Mouse (Mus musculus) embryonic facial prominence, embryonic 12.5 days (tissue): Measurements from ENCODE around the gene Ndel1. TPM values are rescaled to one million over a fixed set of nuclear protein-coding genes. Genes with fewer than 3 reads are reported as not detected.

Experiments used
- polyA plus RNA-seq: library from polyadenylated mRNA; unstranded; fragments of >200 nt; fragmentation: Nextera tagmentation; extraction: Ambion mirVana; gene quantifications from 2 replicates; pipeline ENCODE4 v1.2.1, GENCODE M21; 2016

Gene Ndel1
- polyA plus RNA-seq, 1 experiment from 2014 or later, result 78.6 TPM

Other genes with a start within 250 kb of the Ndel1 start
- 161 and 169 TPM in 2 replicates for gene Myh10, start 180.3 kb downstream of the Ndel1 start, polyA plus RNA-seq
- gene Rnf222, start 16.7 kb upstream of the Ndel1 start, polyA plus RNA-seq, result 0.08 and 0.19 TPM in 2 replicates
- gene Rpl26, start 29.7 kb upstream of the Ndel1 start, polyA plus RNA-seq, result 915 and 939 TPM in 2 replicates
- not detected in 2 replicates for gene Odf4, start 55.2 kb upstream of the Ndel1 start, polyA plus RNA-seq
- 8.1 and 8.5 TPM in 2 replicates for gene Arhgef15, start 85.6 kb upstream of the Ndel1 start, polyA plus RNA-seq
- 2.6 and 4.1 TPM in 2 replicates for gene Slc25a35, start 96.3 kb upstream of the Ndel1 start, polyA plus RNA-seq
- 59.3 and 64.2 TPM in 2 replicates for gene Rangrf, start 103.3 kb upstream of the Ndel1 start, polyA plus RNA-seq
- 44.0 and 44.3 TPM in 2 replicates for gene Pfas, start 136.6 kb upstream of the Ndel1 start, polyA plus RNA-seq
- gene Ctc1, start 144.1 kb upstream of the Ndel1 start, polyA plus RNA-seq, result 71.0 and 75.2 TPM in 2 replicates
- gene Aurkb, start 173.8 kb upstream of the Ndel1 start, polyA plus RNA-seq, result 148 and 152 TPM in 2 replicates
- 12.3 and 12.6 TPM in 2 replicates for gene Borcs6, start 187.9 kb upstream of the Ndel1 start, polyA plus RNA-seq
- 36.8 and 43.5 TPM in 2 replicates for gene Tmem107, start 198.9 kb upstream of the Ndel1 start, polyA plus RNA-seq
- 84.3 and 85.0 TPM in 2 replicates for gene Vamp2, start 216.6 kb upstream of the Ndel1 start, polyA plus RNA-seq
- gene Per1, start 223.4 kb upstream of the Ndel1 start, polyA plus RNA-seq, result 11.4 and 11.5 TPM in 2 replicates
- 0.65 and 0.73 TPM in 2 replicates for gene Hes7, start 248.5 kb upstream of the Ndel1 start, polyA plus RNA-seq